Mouse (Mus musculus): ENCODE results near the gene Gm2888.
"Not testable (repeated sequence)": the region's sequence is repeated elsewhere in the genome, so short reads cannot be mapped to it uniquely, and the experiment has no call there.

Gm2888 gene

DNA sequence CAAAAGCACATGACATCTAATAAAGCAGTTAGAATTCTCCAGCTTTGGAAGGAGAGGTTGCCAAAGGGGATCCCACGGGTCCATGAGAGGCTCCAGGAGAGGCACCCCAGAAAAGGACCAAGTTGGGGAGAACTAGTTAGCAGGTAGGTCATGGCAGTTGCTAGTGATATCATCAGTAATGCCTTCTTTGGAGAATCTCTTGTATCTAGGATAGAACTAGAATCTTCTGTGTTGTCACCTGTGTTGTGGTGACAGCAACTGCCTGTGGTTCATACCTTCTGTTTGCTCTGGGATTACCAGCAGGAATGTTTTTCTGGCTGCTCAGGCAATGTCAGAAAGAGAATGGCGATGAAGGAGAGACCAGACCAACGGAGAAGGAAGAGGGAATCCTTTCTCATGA lies at the start of gene Gm2888:
Gm2888 (plus strand) TSS at position 301 of the 400 bp plus-strand sequence.
- DNase-seq (ENCODE audit: low spot score in 2 of 2): not testable (repeated sequence)

- DNase-seq (ENCODE audit: low spot score in 2 of 2): peak in 1 of 2 experiments; percentile 34
Observed at GRCm38 (mm10) chr14:3048727-3049512, 19.1 kb downstream of the Gm2888 start, which contains the start of gene Gm2897. Gene Gm2897 (plus strand): TSS chr14:3049285.

DNA sequence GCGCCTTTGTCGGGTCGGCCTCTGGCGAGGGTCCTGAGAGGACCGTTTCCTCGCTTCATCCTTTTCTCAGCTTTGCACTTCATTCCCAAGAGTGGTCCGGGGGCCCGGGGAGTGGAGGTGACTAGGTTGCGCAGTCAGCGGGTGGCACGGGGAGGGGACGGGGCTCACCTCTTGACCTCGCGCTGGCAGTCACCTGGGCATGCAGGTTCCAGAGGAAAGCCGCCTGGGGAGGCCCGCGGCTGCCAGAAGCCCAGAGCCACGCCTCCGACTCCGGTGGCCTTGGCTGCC lies 19.7 kb downstream of the Gm2888 start:
- peak in 1 of 2 experiments; percentile 58 for DNase-seq (ENCODE audit: low spot score in 2 of 2)

GRCm38 (mm10) chr14:3050087-3050486 lies 20.3 kb downstream of the Gm2888 start:
- not testable (repeated sequence) for DNase-seq (ENCODE audit: low spot score in 2 of 2)

Data from spleen, postnatal 4 days (tissue).